Mouse (Mus musculus) ES-E14 (cell line): ENCODE measurements around the gene Gm44973. TPM values are rescaled to one million over a fixed set of nuclear protein-coding genes. Genes with fewer than 3 reads are reported as not detected.

Experiments
- DNase-seq: peaks from one replicate; pipeline ENCODE4 v3.0.0-alpha.2; 2013; ENCODE audit warnings: low read depth, low spot score
- H3K27ac ChIP-seq: 2 replicates; pipeline ENCODE4 v1.5.1; 2012; ENCODE audit warnings: low read depth, mild to moderate bottlenecking, low read length, moderate library complexity, mixed read lengths; ENCODE audit not compliant: poor library complexity, insufficient read depth, severe bottlenecking
- H3K36me3 ChIP-seq: 2 replicates; pipeline ENCODE4 v1.6.1; 2012; ENCODE audit warnings: mild to moderate bottlenecking, low read length, moderate library complexity, mixed read lengths; ENCODE audit not compliant: control insufficient read depth, poor library complexity, insufficient read depth, severe bottlenecking
- H3K4me1 ChIP-seq, 2 experiments: fragments of 150-350 bp in 1 of 2; sonication (generic) in 1 of 2; 2 replicates each; pipeline ENCODE4 v1.6.1; 2012; ENCODE audit warnings: low read length in 2 of 2, mild to moderate bottlenecking in 1 of 2, mixed read lengths in 1 of 2; ENCODE audit not compliant: control insufficient read depth in 2 of 2, insufficient read depth in 2 of 2, poor library complexity in 1 of 2
- H3K4me3 ChIP-seq, 2 experiments: fragments of 150-350 bp in 1 of 2; sonication (generic) in 1 of 2; 2 replicates each; pipeline ENCODE4 v1.5.1; 2012; ENCODE audit warnings: low read length in 2 of 2, low read depth in 1 of 2, mild to moderate bottlenecking in 1 of 2, mixed read lengths in 1 of 2; ENCODE audit not compliant: insufficient read depth in 1 of 2, poor library complexity in 1 of 2, severe bottlenecking in 1 of 2
- H3K9ac ChIP-seq: 2 replicates; pipeline ENCODE4 v1.6.1; 2012; ENCODE audit warnings: low read depth, mild to moderate bottlenecking, low read length, mixed read lengths; ENCODE audit not compliant: poor library complexity, insufficient read depth, severe bottlenecking
- H3K9me3 ChIP-seq: fragments of 150-350 bp; sonication (generic); 2 replicates; pipeline ENCODE4 v1.6.1; 2012; ENCODE audit warnings: low read depth, mild to moderate bottlenecking, low read length; ENCODE audit not compliant: control insufficient read depth, insufficient read depth
- CHD2 ChIP-seq: IDR thresholded peaks from 2 replicates; pipeline ENCODE4 v1.6.1; 2014; ENCODE audit warnings: mild to moderate bottlenecking, low read depth, low read length, inconsistent platforms
- HCFC1 ChIP-seq: IDR thresholded peaks from 2 replicates; pipeline ENCODE4 v1.6.1; 2012; ENCODE audit warnings: low read length, inconsistent platforms, borderline replicate concordance; ENCODE audit not compliant: insufficient read depth
- MAFK ChIP-seq: IDR thresholded peaks from 2 replicates; pipeline ENCODE4 v1.6.1; 2014; ENCODE audit warnings: mild to moderate bottlenecking, low read depth, low read length, inconsistent platforms; ENCODE audit not compliant: insufficient read depth
- ZC3H11A ChIP-seq: IDR thresholded peaks from 2 replicates; pipeline ENCODE4 v1.6.1; 2012; ENCODE audit warnings: low read depth, mild to moderate bottlenecking, inconsistent platforms, low read length, borderline replicate concordance
- ZNF384 ChIP-seq: IDR thresholded peaks from 2 replicates; pipeline ENCODE4 v1.6.1; 2012; ENCODE audit warnings: low read depth, low read length, inconsistent platforms
- in situ Hi-C, 2 experiments: fragments of 600-800 bp; cut with MboI; formaldehyde crosslinking; loops; one replicate each; pipeline ENCODE4 v1.15.1; 2025; ENCODE audit warnings: low sequenced_read_pairs in 2 of 2, inconsistent platforms in 1 of 2; ENCODE audit not compliant: unreplicated experiment in 2 of 2
- total RNA-seq: library from RNA; depleted of rRNA; stranded (reverse); fragments of 300-350 nt; gene quantifications from 2 replicates; pipeline ENCODE4 v1.2.3, GENCODE M21; 2012

Gene Gm44973
- total RNA-seq, 1 experiment, result not detected

GRCm38 (mm10) chr7:5057381-5057780 lies 42.1 kb downstream of the Gm44973 start:
- Histone ChIP-seq H3K4me1 (peaks cover 0 to 11% of the 10 kb centered on the region in 2 experiments; a peak in 1 of 4 replicates), H3K27ac (no peak overlapping the region), H3K9me3 (no peaks in the 10 kb centered on the region), H3K4me3 (peak overlapping the region; percentile 51 to 75), H3K9ac (0 out of 2 replicates have a peak overlapping the region, but pooled peaks have one; percentile 82), H3K36me3 (peaks cover 2% of the 10 kb centered on the region; the same call in 1 of the 2 replicates)
- no peak for DNase-seq
- in situ Hi-C loops, result no loop called here
- TF ChIP-seq CHD2 (no peak), ZC3H11A (no peak), ZNF384 (no peak), HCFC1 (no peak), MAFK (no peak)

GRCm38 (mm10) chr7:5057804-5058203 lies 42.5 kb downstream of the Gm44973 start:
- in situ Hi-C loops, result no loop called here
- H3K9me3 ChIP-seq, result no peaks in the 10 kb centered on the region
- peaks cover 0 to 11% of the 10 kb centered on the region in 2 experiments; a peak in 1 of 4 replicates for H3K4me1 ChIP-seq
- no peak overlapping the region for H3K27ac ChIP-seq
- peaks cover 2% of the 10 kb centered on the region; the same call in 1 of the 2 replicates for H3K36me3 ChIP-seq
- no peak for DNase-seq
- TF ChIP-seq CHD2, result no peak
- no peak for TF ChIP-seq ZNF384
- TF ChIP-seq HCFC1, result no peak
- no peak for TF ChIP-seq MAFK
- TF ChIP-seq ZC3H11A, result no peak
- no peak overlapping the region for H3K4me3 ChIP-seq
- H3K9ac ChIP-seq, result no peak overlapping the region

- H3K4me1 ChIP-seq, result peaks cover 0 to 11% of the 10 kb centered on the region in 2 experiments; a peak in 2 of 4 replicates
- no peak overlapping the region for H3K9ac ChIP-seq
- no peak for DNase-seq
- peaks cover 2% of the 10 kb centered on the region; the same call in 1 of the 2 replicates for H3K36me3 ChIP-seq
- H3K9me3 ChIP-seq, result no peaks in the 10 kb centered on the region
- TF ChIP-seq HCFC1 (no peak), ZNF384 (no peak), ZC3H11A (no peak), MAFK (no peak), CHD2 (no peak)
- no peak overlapping the region for H3K4me3 ChIP-seq
- in situ Hi-C loops, result no loop called here
- H3K27ac ChIP-seq, result no peak overlapping the region
These were observed 43.3 kb downstream of the Gm44973 start for GRCm38 (mm10) chr7:5058631-5059030.

DNA sequence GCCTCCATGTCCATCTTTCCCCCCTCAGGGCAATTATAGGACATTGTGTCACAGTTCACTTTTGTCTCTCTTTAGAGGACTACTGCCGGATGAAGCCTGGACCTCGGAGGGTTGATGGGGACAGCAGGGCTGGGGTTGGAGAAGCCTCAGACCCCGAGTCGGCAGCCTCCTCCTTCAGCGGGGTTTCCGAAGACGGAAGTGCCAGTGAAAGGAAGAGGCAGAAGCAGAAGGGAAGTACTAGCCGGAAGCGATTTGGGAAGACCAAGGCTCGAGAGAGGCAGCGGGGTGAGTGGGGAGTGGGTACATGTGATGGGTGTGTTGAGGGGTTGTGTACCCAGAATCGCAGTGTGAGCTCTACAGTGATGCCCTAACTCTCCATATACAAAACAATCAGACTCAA lies 44.1 kb downstream of the Gm44973 start:
- Histone ChIP-seq H3K9ac (no peak overlapping the region; the same call in 1 of the 2 replicates), H3K27ac (no peak overlapping the region), H3K36me3 (peaks cover 2% of the 10 kb centered on the region; the same call in 1 of the 2 replicates), H3K4me1 (peaks cover 0 to 10% of the 10 kb centered on the region in 2 experiments; a peak in 2 of 4 replicates), H3K9me3 (no peaks in the 10 kb centered on the region), H3K4me3 (no peak overlapping the region)
- in situ Hi-C loops, result no loop called here
- TF ChIP-seq ZC3H11A (no peak), CHD2 (no peak), HCFC1 (no peak), MAFK (no peak), ZNF384 (no peak)
- no peak for DNase-seq
